Mouse (Mus musculus): ENCODE results near the gene Gtf2a1. TPM values are rescaled to one million over a fixed set of nuclear protein-coding genes. Genes with fewer than 3 reads are reported as not detected.
"Not testable (repeated sequence)": the region's sequence is repeated elsewhere in the genome, so short reads cannot be mapped to it uniquely, and the experiment has no call there.

Gtf2a1 gene
- polyA plus RNA-seq, 1 experiment from 2014 or later = 46.6 TPM

GRCm38 (mm10) chr12:91571708-91572107 is 18.6 kb downstream of the Gtf2a1 start:
- H3K9me3 ChIP-seq (replicated peaks) = no peaks in the 10 kb centered on the region

GRCm38 (mm10) chr12:91569255-91569654 is 21.0 kb downstream of the Gtf2a1 start:
- H3K36me3 ChIP-seq = peaks cover 91% of the 10 kb centered on the region
- no peak overlapping the region for H3K4me3 ChIP-seq (replicated peaks)
- H3K9me3 ChIP-seq (replicated peaks) = no peaks in the 10 kb centered on the region
- no peaks in the 10 kb centered on the region for H3K27me3 ChIP-seq
- H3K9ac ChIP-seq = no peak overlapping the region
- no peaks in the 10 kb centered on the region for H3K4me1 ChIP-seq
- no peak for ATAC-seq (replicated peaks; ENCODE audit: low FRiP score)
- H3K27ac ChIP-seq = no peak overlapping the region
- no peak overlapping the region for H3K4me2 ChIP-seq
- 84% methylated on average over 3 of the region's 3 CpGs for WGBS

More at GRCm38 (mm10) chr12:91571708-91572107, 18.6 kb downstream of the Gtf2a1 start:
- WGBS = 88% methylated on average over 2 of the region's 2 CpGs
- Histone ChIP-seq H3K4me3 (replicated peaks) (no peak overlapping the region), H3K4me1 (no peaks in the 10 kb centered on the region), H3K9ac (no peak overlapping the region), H3K27ac (no peak overlapping the region), H3K36me3 (peaks cover 87% of the 10 kb centered on the region), H3K4me2 (no peak overlapping the region), H3K27me3 (no peaks in the 10 kb centered on the region)
- ATAC-seq (replicated peaks; ENCODE audit: low FRiP score) = no peak

- Histone ChIP-seq H3K4me3 (replicated peaks) (no peak overlapping the region), H3K27ac (no peak overlapping the region), H3K9ac (no peak overlapping the region), H3K36me3 (peaks cover 88% of the 10 kb centered on the region), H3K27me3 (no peaks in the 10 kb centered on the region), H3K9me3 (replicated peaks) (no peaks in the 10 kb centered on the region), H3K4me1 (no peaks in the 10 kb centered on the region), H3K4me2 (no peak overlapping the region)
- ATAC-seq (replicated peaks; ENCODE audit: low FRiP score) = no peak
- 94% methylated on average over 4 of the region's 4 CpGs for WGBS
These were observed 23.1 kb downstream of the Gtf2a1 start for GRCm38 (mm10) chr12:91567145-91567544.

- H3K27ac ChIP-seq = not testable (repeated sequence)
These were observed 32.1 kb downstream of the Gtf2a1 start for GRCm38 (mm10) chr12:91558152-91558551.

GRCm38 (mm10) chr12:91557358-91558005 is 32.8 kb downstream of the Gtf2a1 start:
- peak; percentile 86 for ATAC-seq (replicated peaks; ENCODE audit: low FRiP score)
- not testable (repeated sequence) for H3K9me3 ChIP-seq (replicated peaks); H3K4me2 ChIP-seq; H3K4me3 ChIP-seq (replicated peaks); H3K4me1 ChIP-seq; H3K9ac ChIP-seq; H3K27ac ChIP-seq; H3K27me3 ChIP-seq
- peaks cover 41% of the 10 kb centered on the region for H3K36me3 ChIP-seq
- WGBS = 85% methylated on average over 8 of the region's 8 CpGs

More at GRCm38 (mm10) chr12:91558152-91558551, 32.1 kb downstream of the Gtf2a1 start:
- 92% methylated on average over 4 of the region's 4 CpGs for WGBS
- H3K27me3 ChIP-seq; ATAC-seq (replicated peaks; ENCODE audit: low FRiP score); H3K4me2 ChIP-seq; H3K4me3 ChIP-seq (replicated peaks); H3K4me1 ChIP-seq; H3K9me3 ChIP-seq (replicated peaks); H3K9ac ChIP-seq: not testable (repeated sequence)
- peaks cover 47% of the 10 kb centered on the region for H3K36me3 ChIP-seq

GRCm38 (mm10) chr12:91551773-91552526 is 38.3 kb downstream of the Gtf2a1 start:
- no peak overlapping the region for H3K4me2 ChIP-seq
- ATAC-seq (replicated peaks; ENCODE audit: low FRiP score) = no peak
- 72% methylated on average over 19 of the region's 19 CpGs for WGBS
- H3K4me1 ChIP-seq = no peaks in the 10 kb centered on the region
- H3K27ac ChIP-seq = no peak overlapping the region
- H3K9ac ChIP-seq = no peak overlapping the region
- no peaks in the 10 kb centered on the region for H3K9me3 ChIP-seq (replicated peaks)
- H3K27me3 ChIP-seq = no peaks in the 10 kb centered on the region
- H3K4me3 ChIP-seq (replicated peaks) = no peak overlapping the region
- peaks cover 13% of the 10 kb centered on the region for H3K36me3 ChIP-seq

- Histone ChIP-seq H3K4me2 (no peak overlapping the region), H3K4me1 (no peaks in the 10 kb centered on the region), H3K27me3 (no peaks in the 10 kb centered on the region), H3K4me3 (replicated peaks) (no peak overlapping the region), H3K27ac (no peak overlapping the region), H3K9ac (no peak overlapping the region), H3K36me3 (peaks cover 6% of the 10 kb centered on the region; the same call in 1 of the 2 replicates), H3K9me3 (replicated peaks) (no peaks in the 10 kb centered on the region)
- WGBS = 56% methylated on average over 9 of the region's 9 CpGs
- ATAC-seq (replicated peaks; ENCODE audit: low FRiP score) = peak; percentile 64
These were observed 40.8 kb downstream of the Gtf2a1 start for GRCm38 (mm10) chr12:91549471-91549870.

GRCm38 (mm10) chr12:91540202-91540601 is 50.1 kb downstream of the Gtf2a1 start:
- H3K4me3 ChIP-seq (replicated peaks) = no peak overlapping the region
- ATAC-seq (replicated peaks; ENCODE audit: low FRiP score) = no peak
- H3K27ac ChIP-seq = no peak overlapping the region
- H3K4me2 ChIP-seq = no peak overlapping the region
- no peaks in the 10 kb centered on the region for H3K9me3 ChIP-seq (replicated peaks)
- no peaks in the 10 kb centered on the region for H3K27me3 ChIP-seq
- H3K4me1 ChIP-seq = no peaks in the 10 kb centered on the region
- WGBS = 73% methylated on average over 7 of the region's 7 CpGs
- no peaks in the 10 kb centered on the region for H3K36me3 ChIP-seq
- no peak overlapping the region for H3K9ac ChIP-seq

- Histone ChIP-seq H3K4me3 (replicated peaks) (no peak overlapping the region), H3K9me3 (replicated peaks) (no peaks in the 10 kb centered on the region), H3K36me3 (no peaks in the 10 kb centered on the region), H3K4me1 (no peaks in the 10 kb centered on the region), H3K27ac (no peak overlapping the region), H3K4me2 (no peak overlapping the region), H3K9ac (no peak overlapping the region), H3K27me3 (no peaks in the 10 kb centered on the region)
- no peak for ATAC-seq (replicated peaks; ENCODE audit: low FRiP score)
- WGBS = 88% methylated on average over 6 of the region's 6 CpGs
These were observed 55.8 kb downstream of the Gtf2a1 start for GRCm38 (mm10) chr12:91534514-91534913.

GRCm38 (mm10) chr12:91523626-91524025 is 66.7 kb downstream of the Gtf2a1 start:
- Histone ChIP-seq H3K27ac (no peak overlapping the region), H3K27me3 (no peaks in the 10 kb centered on the region)
- 75% methylated on average over 3 of the region's 3 CpGs for WGBS

GRCm38 (mm10) chr12:91517808-91518207 is 72.5 kb downstream of the Gtf2a1 start:
- 77% methylated on average over 3 of the region's 3 CpGs for WGBS
- ATAC-seq (replicated peaks; ENCODE audit: low FRiP score) = no peak
- H3K4me1 ChIP-seq = no peaks in the 10 kb centered on the region
- no peak overlapping the region for H3K9ac ChIP-seq
- no peak overlapping the region for H3K4me3 ChIP-seq (replicated peaks)
- H3K9me3 ChIP-seq (replicated peaks) = no peaks in the 10 kb centered on the region
- H3K27me3 ChIP-seq = no peaks in the 10 kb centered on the region
- H3K27ac ChIP-seq = no peak overlapping the region
- no peaks in the 10 kb centered on the region for H3K36me3 ChIP-seq
- H3K4me2 ChIP-seq = no peak overlapping the region

More at GRCm38 (mm10) chr12:91523626-91524025, 66.7 kb downstream of the Gtf2a1 start:
- no peaks in the 10 kb centered on the region for H3K9me3 ChIP-seq (replicated peaks)
- H3K4me1 ChIP-seq = no peaks in the 10 kb centered on the region
- H3K36me3 ChIP-seq = no peaks in the 10 kb centered on the region
- H3K4me3 ChIP-seq (replicated peaks) = no peak overlapping the region
- H3K4me2 ChIP-seq = no peak overlapping the region
- no peak overlapping the region for H3K9ac ChIP-seq
- ATAC-seq (replicated peaks; ENCODE audit: low FRiP score) = no peak

- H3K4me1 ChIP-seq = no peaks in the 10 kb centered on the region
- no peaks in the 10 kb centered on the region for H3K9me3 ChIP-seq (replicated peaks)
- no peaks in the 10 kb centered on the region for H3K27me3 ChIP-seq
- no peak for ATAC-seq (replicated peaks; ENCODE audit: low FRiP score)
- H3K4me3 ChIP-seq (replicated peaks) = no peak overlapping the region
- H3K27ac ChIP-seq = no peak overlapping the region
- H3K36me3 ChIP-seq = no peaks in the 10 kb centered on the region
- H3K4me2 ChIP-seq = no peak overlapping the region
- H3K9ac ChIP-seq = no peak overlapping the region
- 77% methylated on average over 6 of the region's 6 CpGs for WGBS
These were observed 76.3 kb downstream of the Gtf2a1 start for GRCm38 (mm10) chr12:91513980-91514379.

Data from kidney, embryonic 15.5 days (tissue).